Mouse (Mus musculus): ENCODE data around the gene Crb1.

- TF ChIP-seq FLI1 (IDR thresholded peaks at IDR 0.05; ENCODE audit: low read length), result no peak
- TF ChIP-seq GATA1 (IDR thresholded peaks at IDR 0.05; ENCODE audit: borderline replicate concordance, low read length), result no peak
Measured at GRCm38 (mm10) chr1:139314297-139314874, 62.5 kb downstream of the Crb1 start.
